1 mouse cellular context compared by ENCODE assay signal in genomic region chr1:182358133-182358532, GRCm38 (mm10).
TF ChIP-seq lines count a peak whose summit lies in the region.

No protein-coding gene starts in this region.

TF ChIP-seq in MEL, 35 proteins besides CTCF, POLR2A, EP300 and RAD21 (continued from another document):
- TF ChIP-seq POLR2AphosphoS5 (IDR thresholded peaks at IDR 0.05; ENCODE audit: borderline replicate concordance, low read depth, low read length), result no peak
- TF ChIP-seq ETS1 (IDR thresholded peaks at IDR 0.05; ENCODE audit: low read depth, low read length), result peak; percentile 69
- TF ChIP-seq NRF1 (IDR thresholded peaks at IDR 0.05; ENCODE audit: insufficient read depth, low read depth, low read length, poor library complexity, severe bottlenecking), result no peak
- no peak for TF ChIP-seq ZNF384 (IDR thresholded peaks at IDR 0.05; ENCODE audit: low read depth, low read length)
- TF ChIP-seq MYC (IDR thresholded peaks at IDR 0.05; ENCODE audit: low read depth, low read length), result peak; percentile 42; the same call in 1 of the 2 replicates
